Mouse (Mus musculus) frontal cortex, adult (tissue): ENCODE measurements at regions not wholly inside any gene's neighbourhood (a gene's known extent, or its start where the extent isn't known, plus 50 kb on each side); places are given as distances from the start of the nearest gene placed in this dataset.
"Not testable (repeated sequence)": the region's sequence is repeated elsewhere in the genome, so short reads cannot be mapped to it uniquely, and the experiment has no call there.

Experiments
- ATAC-seq: cut with Nextera tagmentation; 2 replicates; pipeline ENCODE4 v1.9.2; 2017; ENCODE audit warnings: mild to moderate bottlenecking, moderate library complexity, mixed read lengths; ENCODE audit not compliant: low TSS enrichment

DNA sequence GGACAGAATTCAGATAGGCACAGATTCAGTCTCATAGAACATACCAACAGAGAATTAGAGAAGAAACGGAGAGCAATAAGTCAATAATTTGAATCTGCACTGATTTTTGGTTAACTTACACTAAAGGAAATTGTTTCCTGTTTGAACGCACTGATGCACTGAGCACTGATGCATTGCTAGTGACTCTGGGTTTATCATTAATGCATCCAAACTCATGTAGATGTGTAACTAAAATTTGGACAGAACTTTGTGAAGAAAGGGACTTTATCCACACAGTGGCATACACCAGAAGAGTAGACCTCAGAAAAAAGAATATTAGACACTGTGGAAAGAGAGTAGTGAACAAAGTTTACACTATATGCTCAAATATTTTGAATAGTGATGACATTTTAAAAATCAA lies 364.2 kb downstream of the Casp12 start:
- ATAC-seq = no peak

DNA sequence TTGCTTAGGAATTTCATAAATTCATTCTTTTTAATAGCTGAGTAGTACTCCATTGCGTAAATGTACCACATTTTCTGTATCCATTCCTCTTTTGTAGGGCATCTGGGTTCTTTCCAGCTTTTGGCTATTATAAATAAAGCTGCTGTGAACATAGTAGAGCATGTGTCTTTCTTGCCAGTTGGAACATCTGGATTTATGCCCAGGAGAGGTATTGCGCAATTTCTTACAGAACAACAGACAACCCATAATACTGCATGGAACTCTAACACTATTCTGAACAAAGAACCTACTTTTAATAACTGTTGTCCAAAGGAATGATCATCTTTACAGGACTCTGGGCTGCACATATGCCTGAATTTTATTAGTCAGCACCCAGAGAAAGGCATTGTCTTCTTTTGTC lies 373.4 kb downstream of the Casp12 start:
- ATAC-seq = not testable (repeated sequence)

DNA sequence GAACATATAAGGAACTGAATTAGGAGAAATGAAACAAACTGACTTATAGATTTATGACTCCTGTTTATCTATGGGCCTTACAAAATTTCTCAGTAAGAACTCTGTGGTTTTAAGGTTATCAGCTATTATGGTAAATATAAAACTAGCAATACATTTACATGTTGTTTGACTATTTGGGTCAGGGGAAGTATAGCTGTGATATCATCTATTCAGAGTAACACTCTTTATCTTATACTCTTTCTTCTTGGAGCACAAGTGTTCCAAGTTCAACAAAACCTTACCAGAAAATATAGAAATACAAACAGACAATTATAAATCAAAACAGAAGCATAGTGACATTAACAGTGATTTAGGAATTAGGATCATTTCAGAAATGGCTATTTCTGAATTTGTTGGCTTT lies 383.6 kb downstream of the Casp12 start:
- ATAC-seq = no peak

DNA sequence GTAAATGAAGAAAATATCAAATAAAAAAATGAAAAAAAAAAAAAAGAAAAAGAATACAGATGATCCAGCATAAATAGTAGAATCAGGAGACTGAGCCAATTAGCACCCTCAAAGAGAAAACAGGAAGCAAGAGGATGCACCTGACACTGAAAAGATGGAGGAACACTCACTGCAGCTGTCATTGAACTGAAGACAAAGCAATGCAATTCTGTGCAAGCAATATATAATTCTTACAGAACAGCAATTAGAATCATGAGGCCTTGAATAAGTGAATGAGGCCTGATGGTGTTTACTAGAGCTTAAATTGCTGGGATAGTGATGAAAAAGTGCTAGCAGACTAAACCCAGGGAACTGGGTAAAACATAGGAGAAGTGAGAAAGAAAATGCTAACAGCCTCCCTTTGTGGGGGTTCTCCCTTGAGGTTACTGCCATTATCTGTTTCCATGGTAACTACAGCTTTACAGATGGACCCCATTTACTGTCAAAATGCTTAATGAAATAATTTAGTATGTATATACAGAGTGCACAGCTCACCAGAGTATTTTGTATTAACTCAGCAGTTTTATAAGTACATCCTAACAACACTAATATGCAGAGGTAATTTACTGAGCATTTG lies 407.6 kb downstream of the Casp12 start:
- ATAC-seq = no peak

- no peak for ATAC-seq
Measured at GRCm38 (mm10) chr9:5753785-5754184, 408.6 kb downstream of the Casp12 start.

GRCm38 (mm10) chr9:5761215-5761614 lies 407.2 kb upstream of the Pdgfd start:
- no peak for ATAC-seq

- ATAC-seq = peak; percentile 89
Measured at GRCm38 (mm10) chr9:5769927-5770326, 398.5 kb upstream of the Pdgfd start.

DNA sequence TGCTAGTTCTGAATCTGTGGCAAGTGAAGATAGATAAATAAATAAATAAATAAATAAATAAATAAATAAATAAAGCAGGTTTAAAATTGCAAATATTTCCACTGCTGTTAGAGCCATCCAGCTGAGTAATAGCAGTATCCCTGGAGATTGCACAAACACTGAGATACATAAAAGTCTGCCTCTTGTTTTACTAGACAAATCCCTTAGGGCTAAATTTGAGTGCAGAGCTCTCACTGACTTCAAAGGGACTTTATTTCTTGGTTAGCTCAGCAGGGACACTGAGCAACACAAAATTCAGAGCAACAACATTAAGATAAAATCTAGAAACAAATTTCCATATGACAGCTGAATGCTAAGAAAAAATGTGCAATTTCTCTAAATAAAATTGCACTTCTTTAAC lies 397.2 kb upstream of the Pdgfd start:
- ATAC-seq = 0 out of 2 replicates have a peak, but pooled peaks have one; percentile 34
